Mouse (Mus musculus) CH12.LX (cell line): ENCODE measurements around the gene Olfr457. TPM values are rescaled to one million over a fixed set of nuclear protein-coding genes. Genes with fewer than 3 reads are reported as not detected.
"Not testable (repeated sequence)": the region's sequence is repeated elsewhere in the genome, so short reads cannot be mapped to it uniquely, and the experiment has no call there.

Experiments used
- DNase-seq: peaks from one replicate; pipeline ENCODE4 v3.0.0-alpha.2; 2013; ENCODE audit errors: extremely low read depth
- H3K27ac ChIP-seq: 2 replicates; pipeline ENCODE4 v1.5.1; 2012; ENCODE audit warnings: low read depth, mild to moderate bottlenecking, control low read depth, moderate library complexity; ENCODE audit not compliant: insufficient read depth
- H3K27me3 ChIP-seq: replicated peaks from 2 replicates; pipeline ENCODE3; 2012; ENCODE audit warnings: inconsistent platforms
- H3K36me3 ChIP-seq, 2 experiments: replicated peaks in 1 of 2; 2 replicates each; pipeline versions ENCODE3 to v1.6.1; 2012; ENCODE audit warnings: inconsistent platforms in 1 of 2, low read length in 1 of 2, mild to moderate bottlenecking in 1 of 2, mixed read lengths in 1 of 2, moderate library complexity in 1 of 2; ENCODE audit not compliant: control insufficient read depth in 1 of 2, insufficient read depth in 1 of 2
- H3K4me1 ChIP-seq, 2 experiments: 2 replicates each; pipeline ENCODE4 v1.6.1; 2012; ENCODE audit warnings: inconsistent platforms in 1 of 2, moderate library complexity in 1 of 2; ENCODE audit not compliant: insufficient read depth in 2 of 2, control insufficient read depth in 1 of 2
- H3K4me2 ChIP-seq: 2 replicates; pipeline ENCODE4 v1.6.1; 2012; ENCODE audit warnings: low read depth, mild to moderate bottlenecking, control low read depth; ENCODE audit not compliant: poor library complexity, insufficient read depth, severe bottlenecking
- H3K4me3 ChIP-seq, 3 experiments: fragments of 150-350 bp in 1 of 3; sonication (generic) in 1 of 3; replicated peaks in 1 of 3; 2 replicates each; pipeline versions ENCODE3 to v1.5.1; 2011 to 2012; ENCODE audit warnings: low read depth in 2 of 3, low read length in 2 of 3, mild to moderate bottlenecking in 2 of 3, moderate library complexity in 2 of 3, control low read depth in 1 of 3, improper control_type of control experiment in 1 of 3, inconsistent platforms in 1 of 3, mixed read lengths in 1 of 3; ENCODE audit not compliant: poor library complexity in 1 of 3
- H3K79me2 ChIP-seq: replicated peaks from 2 replicates; pipeline ENCODE4 v1.6.1; 2012; ENCODE audit warnings: mild to moderate bottlenecking, moderate library complexity; ENCODE audit not compliant: control insufficient read depth, poor library complexity, insufficient read depth, severe bottlenecking; ENCODE audit errors: extremely low read depth
- H3K9ac ChIP-seq: 2 replicates; pipeline ENCODE4 v1.6.1; 2012; ENCODE audit warnings: low read depth, mild to moderate bottlenecking, control low read depth, moderate library complexity; ENCODE audit not compliant: insufficient read depth
- H3K9me3 ChIP-seq: replicated peaks from 2 replicates; pipeline ENCODE3; 2012; ENCODE audit warnings: low read length, inconsistent platforms, mixed read lengths
- BHLHE40 ChIP-seq: IDR thresholded peaks from 2 replicates; pipeline ENCODE4 v1.6.1; 2011; ENCODE audit warnings: mild to moderate bottlenecking, low read depth, low read length, improper control_type of control experiment
- CHD1 ChIP-seq: IDR thresholded peaks from 2 replicates; pipeline ENCODE4 v1.6.1; 2012; ENCODE audit warnings: low read depth, low read length, improper control_type of control experiment, inconsistent platforms
- CHD2 ChIP-seq: IDR thresholded peaks from 2 replicates; pipeline ENCODE4 v1.6.1; 2011; ENCODE audit warnings: low read length, improper control_type of control experiment
- CTCF ChIP-seq, 2 experiments: IDR thresholded peaks in 1 of 2; conservative IDR thresholded peaks in 1 of 2; 2 replicates each; pipeline ENCODE4 v1.5.1; 2011 to 2012; ENCODE audit warnings: low read depth in 2 of 2, low read length in 2 of 2, improper control_type of control experiment in 1 of 2, inconsistent platforms in 1 of 2, mild to moderate bottlenecking in 1 of 2, moderate library complexity in 1 of 2
- ELF1 ChIP-seq: IDR thresholded peaks from 2 replicates; pipeline ENCODE4 v1.6.1; 2014; ENCODE audit warnings: low read depth, mild to moderate bottlenecking, inconsistent platforms, low read length, improper control_type of control experiment
- ETS1 ChIP-seq: conservative IDR thresholded peaks from 2 replicates; pipeline ENCODE4 v1.6.1; 2012; ENCODE audit warnings: low read depth, mild to moderate bottlenecking, inconsistent platforms, low read length, improper control_type of control experiment, moderate library complexity
- IRF4 ChIP-seq: IDR thresholded peaks from 2 replicates; pipeline ENCODE4 v1.6.1; 2014; ENCODE audit warnings: low read depth, mild to moderate bottlenecking, inconsistent platforms, low read length, improper control_type of control experiment
- JUN ChIP-seq: IDR thresholded peaks from 2 replicates; pipeline ENCODE4 v1.6.1; 2011; ENCODE audit warnings: low read depth, mild to moderate bottlenecking, low read length, improper control_type of control experiment, moderate library complexity; ENCODE audit not compliant: insufficient read depth
- MYC ChIP-seq: IDR thresholded peaks from 2 replicates; pipeline ENCODE4 v1.6.1; 2011; ENCODE audit warnings: low read depth, mild to moderate bottlenecking, improper control_type of control experiment, low read length
- NRF1 ChIP-seq: IDR thresholded peaks from 2 replicates; pipeline ENCODE4 v1.6.1; 2014; ENCODE audit warnings: low read depth, mild to moderate bottlenecking, inconsistent platforms, low read length, improper control_type of control experiment, moderate library complexity
- POLR2A ChIP-seq: IDR thresholded peaks from 2 replicates; pipeline ENCODE4 v1.6.1; 2011; ENCODE audit warnings: low read depth, mild to moderate bottlenecking, improper control_type of control experiment, low read length
- POLR2AphosphoS2 ChIP-seq: IDR thresholded peaks from 2 replicates; pipeline ENCODE4 v1.6.1; 2011; ENCODE audit warnings: low read depth, low read length, improper control_type of control experiment
- RAD21 ChIP-seq: IDR thresholded peaks from 2 replicates; pipeline ENCODE4 v1.6.1; 2011; ENCODE audit warnings: low read depth, mild to moderate bottlenecking, low read length, improper control_type of control experiment, moderate library complexity
- RCOR1 ChIP-seq: conservative IDR thresholded peaks from 2 replicates; pipeline ENCODE4 v1.6.1; 2012; ENCODE audit warnings: low read depth, mild to moderate bottlenecking, inconsistent platforms, low read length, improper control_type of control experiment
- SMC3 ChIP-seq: IDR thresholded peaks from 2 replicates; pipeline ENCODE4 v1.6.1; 2011; ENCODE audit warnings: low read depth, low read length, improper control_type of control experiment
- TBP ChIP-seq: conservative IDR thresholded peaks from 2 replicates; pipeline ENCODE4 v1.6.1; 2011; ENCODE audit warnings: low read depth, low read length, improper control_type of control experiment
- TCF12 ChIP-seq: IDR thresholded peaks from 2 replicates; pipeline ENCODE4 v1.6.1; 2014; ENCODE audit warnings: low read depth, mild to moderate bottlenecking, inconsistent platforms, low read length, improper control_type of control experiment
- UBTF ChIP-seq: IDR thresholded peaks from 2 replicates; pipeline ENCODE4 v1.6.1; 2012; ENCODE audit warnings: low read depth, mild to moderate bottlenecking, inconsistent platforms, low read length, improper control_type of control experiment, moderate library complexity
- USF1 ChIP-seq: IDR thresholded peaks from 2 replicates; pipeline ENCODE4 v1.6.1; 2014; ENCODE audit warnings: low read depth, mild to moderate bottlenecking, inconsistent platforms, low read length, improper control_type of control experiment
- ZC3H11A ChIP-seq: IDR thresholded peaks from 2 replicates; pipeline ENCODE4 v1.6.1; 2012; ENCODE audit warnings: low read depth, mild to moderate bottlenecking, inconsistent platforms, low read length, improper control_type of control experiment
- dilution Hi-C: fragments of 300-500 bp; cut with MboI; formaldehyde crosslinking; loops from 2 replicates; pipeline ENCODE4 v1.14.3; 2020; ENCODE audit warnings: low sequenced_read_pairs; ENCODE audit not compliant: extremely low pct_unique_long_range_greater_than_20kb, extremely low pct_ligation_motif_present
- in situ Hi-C: fragments of 300-500 bp; cut with MboI; formaldehyde crosslinking; loops from 3 replicates; pipeline ENCODE4 v1.14.3; 2019; ENCODE audit warnings: low sequenced_read_pairs, low pct_ligation_motif_present, low pct_unique_long_range_greater_than_20kb, mixed read lengths
- polyA plus RNA-seq: library from polyadenylated mRNA; unstranded; fragments of >175 nt; gene quantifications from 2 replicates; pipeline ENCODE4 v1.2.1, GENCODE M21; 2012; ENCODE audit warnings: low read depth; ENCODE audit not compliant: insufficient read length
- total RNA-seq, 2 experiments: library from RNA; depleted of rRNA; stranded (reverse); fragments of 300-350 nt in 1 of 2; fragments of >200 nt in 1 of 2; gene quantifications; 2 replicates each; pipeline ENCODE4 v1.2.3; 2012 to 2014

Gene Olfr457
- total and polyA plus RNA-seq, 3 experiments, result not detected

DNA sequence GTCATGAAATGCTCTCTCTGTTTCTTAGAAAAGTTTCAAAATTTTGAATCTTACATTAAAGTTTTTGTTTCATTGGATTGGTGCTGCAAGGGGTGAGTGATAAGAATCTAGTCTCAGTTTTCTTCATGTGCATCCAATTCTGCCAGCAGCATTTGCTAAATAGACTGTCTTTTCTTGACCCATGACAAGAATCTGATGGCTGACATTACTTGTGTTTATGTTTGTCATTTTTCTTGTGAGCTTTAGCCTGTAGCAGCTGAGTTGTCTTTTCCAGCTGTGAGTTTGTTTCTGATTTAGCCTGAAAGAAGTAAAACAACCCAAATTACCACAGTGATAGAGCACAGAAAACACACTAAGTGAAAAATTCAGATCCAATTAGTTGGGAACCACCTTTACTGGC, 8.5 kb upstream of the Olfr457 start:
- H3K9ac ChIP-seq, result no peak overlapping the region
- dilution Hi-C loops (no loop called here), in situ Hi-C loops (no loop called here)

DNA sequence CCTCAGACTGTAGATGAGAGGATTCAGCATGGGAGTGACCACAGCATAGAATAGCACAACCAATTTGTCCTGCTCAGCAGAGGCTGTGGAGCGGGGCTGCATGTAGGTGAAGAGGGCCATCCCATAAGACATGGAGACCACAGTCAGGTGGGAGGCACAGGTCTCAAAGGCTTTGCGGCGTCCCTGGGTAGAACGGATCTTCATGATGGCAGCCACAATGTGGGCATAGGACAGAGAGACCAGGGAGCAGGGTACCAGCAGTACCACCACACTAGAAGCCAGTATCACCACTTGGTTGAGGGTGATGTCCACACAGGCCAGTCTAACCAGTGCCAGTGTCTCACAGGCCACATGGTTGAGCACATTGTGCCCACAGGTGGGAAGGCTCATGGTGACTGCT, 4.8 kb downstream of the Olfr457 start:
- DNase-seq, in situ Hi-C loops, H3K27ac ChIP-seq, dilution Hi-C loops, H3K36me3 ChIP-seq, H3K4me2 ChIP-seq, H3K27me3 ChIP-seq, H3K4me3 ChIP-seq, H3K79me2 ChIP-seq, H3K9ac ChIP-seq, H3K9me3 ChIP-seq, H3K4me1 ChIP-seq: not testable (repeated sequence)

More for the DNA sequence above, 8.5 kb upstream of the Olfr457 start:
- H3K9me3 ChIP-seq, result no peaks in the 10 kb centered on the region
- H3K36me3 ChIP-seq, result no peaks in the 10 kb centered on the region
- no peak overlapping the region for H3K4me2 ChIP-seq
- H3K4me1 ChIP-seq, result no peaks in the 10 kb centered on the region
- no peaks in the 10 kb centered on the region for H3K27me3 ChIP-seq
- H3K27ac ChIP-seq, result no peak overlapping the region
- TF ChIP-seq ELF1 (no peak), POLR2A (no peak), ZC3H11A (no peak), UBTF (no peak), TBP (no peak), USF1 (no peak), RCOR1 (no peak), POLR2AphosphoS2 (no peak), CHD2 (no peak), CTCF (conservative IDR thresholded peaks at IDR 0.05 in 1 of 2, IDR thresholded peaks at IDR 0.05 in 1 of 2; ENCODE audit: low read depth in 2 of 2, low read length in 2 of 2) (no peak), RAD21 (no peak), MYC (no peak), SMC3 (no peak), CHD1 (no peak), TCF12 (no peak), IRF4 (no peak), JUN (no peak)
- no peak for DNase-seq
- H3K4me3 ChIP-seq, result no peak overlapping the region
- H3K79me2 ChIP-seq, result no peaks in the 10 kb centered on the region

DNA sequence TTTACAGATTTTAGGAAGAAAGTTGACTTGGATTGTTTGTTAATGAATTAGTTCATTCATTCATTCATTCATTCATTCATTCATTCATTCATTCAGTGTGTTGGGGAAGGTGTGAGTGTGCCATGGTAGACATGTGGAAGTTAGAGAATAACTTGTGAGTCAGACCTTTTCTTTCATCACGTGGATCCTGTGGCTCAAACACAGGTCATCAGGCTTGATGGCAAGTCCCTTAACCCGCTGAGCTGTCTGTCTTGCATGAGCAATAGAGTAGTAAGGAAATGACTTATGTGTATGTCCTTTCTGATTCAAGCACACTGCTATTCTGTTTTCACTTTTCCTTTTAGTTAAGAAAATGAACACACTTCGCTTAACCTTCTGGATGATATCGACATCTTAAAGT, 5.6 kb downstream of the Olfr457 start:
- H3K9me3 ChIP-seq, result no peaks in the 10 kb centered on the region
- no peaks in the 10 kb centered on the region for H3K79me2 ChIP-seq
- DNase-seq, result peak; percentile 31
- H3K36me3 ChIP-seq, result no peaks in the 10 kb centered on the region
- TF ChIP-seq ETS1, result peak; percentile 39; the same call in 1 of the 2 replicates
- no peak for TF ChIP-seq CHD2
- TF ChIP-seq BHLHE40, result peak; percentile 50; the same call in 1 of the 2 replicates
- TF ChIP-seq NRF1, result no peak
- H3K27me3 ChIP-seq, result no peaks in the 10 kb centered on the region
- H3K9ac ChIP-seq, result no peak overlapping the region
- in situ Hi-C loops, result no loop called here
- H3K4me1 ChIP-seq, result peaks cover 0 to 6% of the 10 kb centered on the region in 2 experiments; a peak in 2 of 4 replicates
- H3K4me2 ChIP-seq, result no peak overlapping the region
- H3K27ac ChIP-seq, result no peak overlapping the region
- no peak overlapping the region for H3K4me3 ChIP-seq
- dilution Hi-C loops, result no loop called here
